Mouse (Mus musculus) thymus, adult 18-20 months (tissue): ENCODE results near the gene Fgfr2.

ENCODE experiments used
- DNase-seq, 2 experiments: peaks; one replicate each; pipeline ENCODE4 v3.0.0; 2022; ENCODE audit warnings: mixed read lengths in 2 of 2

Fgfr2 gene

GRCm38 (mm10) chr7:130374311-130374710 lies 2748.8 kb downstream of the Fgfr2 start:
- no peak for DNase-seq

- DNase-seq: no peak
Measured at GRCm38 (mm10) chr7:130368827-130369641, 2754.1 kb downstream of the Fgfr2 start.

GRCm38 (mm10) chr7:130368036-130368826 lies 2754.9 kb downstream of the Fgfr2 start:
- no peak for DNase-seq

DNA sequence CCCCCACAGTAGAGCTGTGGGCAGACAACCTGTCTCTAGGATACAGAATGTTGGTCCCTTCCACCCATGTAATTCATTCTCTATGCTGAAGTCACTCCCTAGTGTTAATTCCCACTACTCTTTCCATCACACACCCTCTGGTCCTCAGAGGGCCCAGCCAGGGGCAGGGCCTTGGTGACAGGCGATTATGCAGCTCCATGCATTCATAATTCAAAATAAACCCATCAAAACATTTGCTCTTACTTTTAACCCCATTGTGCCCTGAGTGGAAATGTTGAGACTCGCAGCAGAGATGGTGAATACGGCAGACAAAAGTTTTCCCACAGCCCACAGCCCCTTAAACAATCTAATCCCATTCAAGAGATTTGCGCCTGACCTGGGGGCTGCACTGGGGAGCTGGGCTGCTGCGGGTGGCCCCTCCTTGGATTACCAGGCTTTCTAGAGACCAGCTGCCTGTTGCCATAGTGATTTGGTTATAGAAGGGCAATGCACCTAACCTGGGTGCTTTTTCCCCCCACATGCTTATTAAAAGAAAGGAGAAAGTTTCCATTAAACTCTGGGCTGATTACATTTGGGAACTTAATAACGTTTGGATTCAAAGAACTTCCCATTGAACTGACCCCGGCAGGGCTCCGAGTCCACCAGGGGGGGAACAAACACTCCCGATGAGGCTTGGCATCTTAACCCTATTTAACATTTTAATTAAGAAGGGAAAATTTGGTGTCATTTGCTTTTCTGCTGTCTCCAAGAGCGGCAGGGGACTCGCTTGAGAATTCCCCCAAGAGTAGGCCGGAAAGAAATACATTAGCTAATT lies 2755.7 kb downstream of the Fgfr2 start:
- no peak for DNase-seq

- DNase-seq: no peak
Measured at GRCm38 (mm10) chr7:130365711-130366110, 2757.4 kb downstream of the Fgfr2 start.

- no peak for DNase-seq
Measured at GRCm38 (mm10) chr7:130340412-130341152, 2782.6 kb downstream of the Fgfr2 start.

DNA sequence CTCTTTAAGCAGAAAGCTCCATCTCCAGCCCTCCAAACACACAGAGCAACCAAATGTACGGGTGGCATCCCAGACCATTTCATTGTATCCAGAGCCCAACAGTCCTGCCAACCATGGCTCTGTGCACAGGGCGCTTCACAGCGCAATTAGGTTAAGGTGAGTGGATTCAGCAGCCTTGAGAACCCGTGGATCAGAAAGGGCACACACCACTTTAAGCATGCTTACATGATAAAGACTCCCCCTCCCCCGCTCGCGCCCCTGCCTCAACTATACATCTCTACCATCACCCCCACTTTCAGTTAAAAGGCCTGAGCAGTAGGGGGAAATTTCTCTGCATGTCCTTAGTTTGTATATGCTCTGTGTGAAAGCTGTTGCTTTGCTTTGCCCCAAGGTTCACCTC lies 2785.5 kb downstream of the Fgfr2 start:
- DNase-seq: no peak

GRCm38 (mm10) chr7:130335440-130336051 lies 2787.6 kb downstream of the Fgfr2 start:
- DNase-seq: no peak

DNA sequence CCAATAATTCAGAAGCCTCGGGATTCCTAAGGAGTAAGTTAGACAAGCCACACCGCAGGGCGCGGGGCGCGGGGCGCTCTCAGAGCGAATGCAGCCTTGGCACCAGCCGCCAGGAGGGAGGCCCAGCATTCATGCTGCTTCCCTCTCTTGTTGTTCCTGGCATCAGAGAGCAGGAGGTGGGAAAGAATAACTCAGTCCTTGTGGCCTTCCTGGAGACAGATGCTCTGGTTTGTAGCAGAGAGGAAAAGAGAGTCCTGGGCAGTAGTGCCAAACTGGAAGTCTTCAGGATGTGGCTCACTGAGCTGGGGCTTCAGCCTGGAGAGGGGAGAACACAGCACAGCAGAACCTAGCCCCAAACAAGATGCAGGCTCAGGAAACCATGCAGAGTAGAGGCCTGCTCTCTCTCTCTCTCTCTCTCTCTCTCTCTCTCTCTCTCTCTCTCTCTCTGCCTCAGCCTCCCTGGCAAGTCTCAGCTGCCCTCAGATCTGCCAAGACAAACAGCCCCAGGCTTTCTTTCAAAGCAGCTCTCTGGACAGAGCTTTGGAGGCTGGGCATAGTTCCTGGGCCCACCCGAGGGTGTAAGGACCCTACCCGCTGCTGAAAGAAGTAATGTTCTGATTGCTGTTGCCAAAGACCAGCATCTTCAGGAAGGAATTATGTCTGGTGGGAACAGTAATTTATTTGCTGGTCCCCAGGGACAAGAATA lies 2790.5 kb downstream of the Fgfr2 start:
- no peak for DNase-seq

DNA sequence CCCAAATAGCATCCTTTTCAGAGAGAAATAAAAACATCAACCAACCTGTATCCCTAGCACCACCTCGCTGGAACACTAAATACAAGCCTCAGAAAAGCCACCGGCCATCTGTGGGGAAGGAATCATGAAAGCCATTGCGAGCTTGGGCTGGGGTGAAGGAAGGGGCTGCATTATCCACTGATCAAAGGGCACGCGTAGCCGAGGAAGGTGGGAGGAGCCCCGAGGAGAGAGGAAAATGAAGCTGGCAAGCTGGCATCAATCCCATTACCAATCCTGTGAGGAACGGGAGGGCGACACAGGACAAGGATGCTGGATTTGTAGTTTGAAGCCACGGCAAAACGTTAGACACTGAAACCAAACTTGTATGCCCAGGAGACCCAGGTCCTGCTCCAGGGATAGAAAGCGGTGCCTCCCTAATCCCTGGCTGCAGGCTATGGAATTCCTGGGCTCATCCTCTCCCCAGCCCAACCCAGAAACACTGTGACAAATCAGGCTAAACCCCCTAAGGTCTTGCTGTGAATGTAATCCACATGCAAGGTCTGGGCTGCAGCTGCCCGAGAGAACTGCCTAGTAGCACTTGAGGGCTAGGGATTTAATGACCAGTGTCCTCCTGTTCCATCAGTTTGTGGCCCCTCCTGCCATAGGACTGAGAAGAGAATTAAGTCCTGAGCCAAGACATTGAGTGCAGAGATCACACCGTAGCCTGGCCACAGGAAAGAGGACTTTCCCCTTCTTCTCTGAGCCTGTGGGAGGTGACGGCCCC lies 2795.4 kb downstream of the Fgfr2 start:
- DNase-seq: no peak

GRCm38 (mm10) chr7:130325983-130326433 lies 2797.1 kb downstream of the Fgfr2 start:
- DNase-seq: no peak

DNA sequence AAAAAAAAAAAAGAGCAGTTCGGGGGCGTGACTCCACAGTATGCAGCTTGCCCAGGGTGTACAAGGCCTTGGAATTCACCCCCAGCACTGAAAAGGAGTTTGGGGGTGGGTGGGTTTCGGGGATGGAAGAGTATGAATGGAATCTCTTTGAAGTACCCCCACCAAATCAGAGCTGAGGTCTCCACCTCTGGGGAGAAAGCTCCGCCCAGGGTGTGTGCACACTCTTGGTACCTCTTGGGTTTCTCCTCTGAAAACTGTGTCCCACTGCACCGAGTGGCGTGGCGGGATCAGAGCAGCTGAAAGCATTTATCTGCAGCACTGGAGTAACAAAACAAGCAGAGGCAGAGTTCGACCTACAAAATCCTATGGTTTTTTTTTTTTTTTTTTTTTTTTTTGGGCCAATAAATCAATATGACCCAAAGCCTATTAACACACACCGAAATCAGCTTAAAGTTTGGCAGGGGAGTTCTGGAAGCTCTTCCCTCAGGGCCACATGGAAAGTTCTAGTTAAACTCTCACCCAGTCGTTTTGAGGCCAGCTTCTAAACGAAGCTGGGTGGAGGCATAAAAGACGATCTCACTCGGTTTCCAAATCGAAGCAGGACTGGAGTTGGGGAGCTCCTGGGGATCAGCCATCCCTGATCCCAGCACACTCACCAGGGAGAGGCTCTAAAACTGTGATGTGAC lies 2798.3 kb downstream of the Fgfr2 start:
- no peak for DNase-seq

DNA sequence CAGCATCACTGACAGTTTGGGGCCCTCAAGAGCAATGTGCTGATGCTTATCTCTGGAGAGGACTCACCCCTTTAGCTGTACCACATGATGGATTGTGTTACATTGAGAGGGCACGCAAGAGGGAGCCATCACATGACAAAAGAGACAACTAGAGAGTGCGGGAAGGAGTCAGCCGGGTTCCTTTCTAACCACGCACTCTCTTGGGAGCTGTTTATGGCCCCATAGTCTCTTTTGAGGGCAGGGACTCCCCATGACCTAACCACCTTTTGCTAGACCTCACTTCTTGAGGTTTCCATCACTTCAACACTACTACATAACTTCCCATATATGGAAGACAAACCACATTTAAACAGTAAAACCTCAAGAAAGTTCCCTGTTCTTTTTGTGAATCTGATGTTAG lies 2799.4 kb downstream of the Fgfr2 start:
- no peak for DNase-seq

DNA sequence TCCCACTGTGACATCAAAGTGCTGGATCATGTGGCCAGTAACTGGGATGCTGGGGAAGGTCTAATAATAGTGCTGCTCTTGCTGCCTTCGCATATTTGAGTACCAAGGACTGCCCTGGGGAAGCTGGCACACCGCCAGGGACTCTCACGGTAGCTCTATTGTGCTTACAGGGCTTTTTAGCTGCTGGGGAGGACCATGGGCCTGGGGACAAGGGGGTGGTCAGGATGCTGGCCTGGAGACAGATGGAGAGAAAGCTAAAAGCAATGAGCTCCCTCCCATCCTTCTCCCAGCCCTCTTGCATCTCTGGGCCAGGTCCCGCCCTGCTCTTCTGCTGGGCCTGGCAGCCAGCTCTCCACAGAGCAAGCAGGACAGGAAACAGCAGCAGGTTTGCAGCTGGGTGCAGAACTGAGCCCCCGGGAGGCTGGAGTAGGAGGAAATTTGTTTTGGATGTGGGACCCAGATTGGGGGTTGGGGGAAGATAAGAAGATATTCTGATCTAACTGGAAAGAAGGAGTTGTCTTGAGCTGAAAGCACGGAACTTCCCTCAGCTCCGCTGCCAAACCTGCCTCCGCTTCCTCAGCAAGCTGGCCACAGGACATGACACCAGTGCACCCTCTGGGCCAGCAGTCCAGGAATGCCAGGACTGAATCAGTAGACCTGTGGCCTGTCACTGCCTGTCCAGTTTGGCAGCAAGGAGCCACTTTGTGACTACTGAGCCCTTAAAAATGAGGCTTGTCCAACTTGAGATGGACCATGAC lies 2803.2 kb downstream of the Fgfr2 start:
- DNase-seq: no peak

DNA sequence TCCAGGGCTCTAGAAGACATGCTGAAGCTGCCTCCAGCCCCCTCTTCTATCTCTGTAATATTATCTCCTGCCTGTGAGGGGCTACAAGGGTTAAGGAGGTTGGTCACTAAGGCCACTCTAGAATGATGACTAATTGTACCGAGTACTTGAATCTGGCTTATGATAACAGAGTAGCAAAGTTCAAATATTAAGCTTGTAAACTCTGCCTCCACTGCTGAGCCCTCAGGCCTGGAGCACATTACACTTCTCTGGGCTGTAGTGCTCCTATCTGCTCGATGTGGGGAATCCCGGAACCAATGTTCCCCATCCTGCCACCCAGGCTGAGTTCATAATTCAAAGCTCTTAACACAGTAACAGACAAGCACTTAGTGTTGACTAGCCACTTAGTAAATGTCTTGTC lies 2806.9 kb downstream of the Fgfr2 start:
- no peak for DNase-seq

- no peak for DNase-seq
Measured at GRCm38 (mm10) chr7:130315221-130315620, 2807.9 kb downstream of the Fgfr2 start.

DNA sequence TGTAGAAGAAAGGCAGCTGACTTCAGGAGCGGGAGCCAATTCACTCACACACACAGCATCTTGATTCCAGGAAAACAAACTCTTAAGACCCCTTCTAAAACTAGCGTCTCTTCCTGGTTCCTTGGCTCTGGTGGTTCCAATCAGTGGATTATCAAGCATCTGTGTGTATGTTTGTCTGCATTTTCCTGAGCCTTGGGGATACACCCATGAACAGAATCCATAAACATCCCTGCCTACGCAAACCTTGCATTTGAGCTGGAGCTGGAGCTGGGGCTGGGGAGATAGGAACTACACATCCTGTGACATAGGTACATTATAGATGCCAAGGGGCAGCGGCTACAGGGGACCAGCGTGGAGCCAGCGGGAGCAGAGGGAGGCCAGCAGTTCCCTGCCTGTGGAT lies 2808.5 kb downstream of the Fgfr2 start:
- no peak for DNase-seq

DNA sequence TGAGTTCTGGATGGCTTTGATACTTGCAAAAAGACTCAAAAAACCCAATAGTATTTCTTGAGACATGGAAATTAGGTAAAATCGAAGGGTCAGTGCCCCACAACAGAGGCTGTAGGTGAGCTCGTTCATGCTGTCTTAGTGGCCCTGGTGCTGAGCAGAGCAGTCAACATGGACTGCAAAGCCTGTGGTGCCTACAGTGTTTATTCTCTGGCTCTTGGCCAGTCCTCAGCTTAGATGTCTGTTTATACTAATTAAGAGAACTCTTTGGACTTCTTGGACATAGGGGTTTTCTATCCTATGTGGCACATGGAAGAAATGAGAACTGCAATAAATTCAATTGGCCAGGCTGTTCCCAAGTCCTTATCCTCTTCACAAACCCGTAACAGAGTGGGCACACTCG lies 2811.8 kb downstream of the Fgfr2 start:
- no peak for DNase-seq

GRCm38 (mm10) chr7:130309180-130309579 lies 2814.0 kb downstream of the Fgfr2 start:
- DNase-seq: no peak
